Mouse (Mus musculus) frontal cortex, adult (tissue): Measurements from ENCODE around the gene Trappc2l.
A peak's percentile ranks its signal among the peaks of the same experiment; 100 is the strongest.
"Not testable (repeated sequence)": the region's sequence is repeated elsewhere in the genome, so short reads cannot be mapped to it uniquely, and the experiment has no call there.

Experiments
- ATAC-seq: cut with Nextera tagmentation; 2 replicates; pipeline ENCODE4 v1.9.2; 2017; ENCODE audit warnings: mild to moderate bottlenecking, moderate library complexity, mixed read lengths; ENCODE audit not compliant: low TSS enrichment

The Trappc2l gene

GRCm38 (mm10) chr8:122623844-122624642 lies 12.6 kb downstream of the Trappc2l start:
- no peak for ATAC-seq

- no peak for ATAC-seq
Observed at GRCm38 (mm10) chr8:122624653-122625052, 13.2 kb downstream of the Trappc2l start.

- no peak for ATAC-seq
Observed at GRCm38 (mm10) chr8:122625811-122626210, 14.4 kb downstream of the Trappc2l start.

GRCm38 (mm10) chr8:122626896-122627295 lies 15.5 kb downstream of the Trappc2l start:
- ATAC-seq, result no peak

DNA sequence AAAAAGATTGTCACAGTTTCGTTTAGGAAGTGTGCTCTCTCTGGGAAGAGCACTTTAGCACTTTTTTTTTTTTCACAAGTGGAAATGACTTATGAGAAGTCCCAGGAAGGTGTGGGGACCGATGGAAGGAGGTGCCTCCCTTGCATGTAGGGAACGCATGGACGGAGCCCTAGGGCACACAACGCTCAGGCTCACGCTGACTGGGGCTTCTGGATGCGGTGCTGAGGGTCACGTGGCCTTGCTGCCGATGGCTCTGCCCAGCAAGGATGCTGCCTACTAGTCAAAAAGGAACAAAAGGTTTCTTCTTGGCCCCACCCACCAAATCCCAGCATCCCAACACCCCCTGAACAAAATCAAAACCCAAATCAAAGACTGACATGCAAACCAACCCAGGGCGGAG lies 17.9 kb downstream of the Trappc2l start:
- no peak for ATAC-seq

GRCm38 (mm10) chr8:122630696-122631095 lies 19.3 kb downstream of the Trappc2l start:
- no peak for ATAC-seq

DNA sequence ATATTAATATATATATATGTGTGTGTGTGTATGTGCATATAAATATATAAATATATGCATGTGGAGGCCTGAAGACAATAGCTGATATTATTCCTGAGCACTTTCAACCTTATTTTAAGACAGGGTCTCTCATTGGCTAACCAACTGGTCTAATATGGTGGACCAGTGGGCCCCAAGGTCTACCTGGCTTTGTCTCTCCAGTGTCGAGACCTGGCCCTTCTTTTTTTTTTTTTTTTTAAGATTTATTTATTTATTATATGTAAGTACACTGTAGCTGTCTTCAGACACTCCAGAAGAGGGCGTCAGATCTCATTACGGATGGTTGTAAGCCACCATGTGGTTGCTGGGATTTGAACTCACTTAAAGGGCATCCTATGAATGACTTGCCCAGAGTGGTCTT lies 20.7 kb downstream of the Trappc2l start:
- ATAC-seq, result not testable (repeated sequence)

DNA sequence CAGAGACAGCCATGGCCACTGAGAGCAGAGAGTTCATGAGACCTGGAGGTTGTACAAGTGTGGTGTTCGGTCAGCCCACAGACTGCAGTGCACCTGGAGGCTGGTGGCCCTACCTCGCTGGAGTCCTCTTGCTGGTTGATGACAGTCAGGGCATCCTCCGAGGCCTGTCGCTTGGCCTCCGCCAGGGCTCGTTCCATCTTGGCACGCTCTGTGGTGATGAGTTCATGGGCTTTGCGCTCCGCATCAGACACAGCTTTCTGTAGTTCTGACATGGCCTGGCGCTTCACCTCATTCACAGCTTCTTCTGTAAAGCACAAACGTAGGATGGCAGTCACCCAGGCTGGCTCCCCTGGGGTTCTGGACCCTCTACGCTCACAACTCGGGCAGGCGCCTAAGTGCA lies 21.8 kb downstream of the Trappc2l start:
- no peak for ATAC-seq

- no peak for ATAC-seq
Observed at GRCm38 (mm10) chr8:122635878-122636802, 24.7 kb downstream of the Trappc2l start.

DNA sequence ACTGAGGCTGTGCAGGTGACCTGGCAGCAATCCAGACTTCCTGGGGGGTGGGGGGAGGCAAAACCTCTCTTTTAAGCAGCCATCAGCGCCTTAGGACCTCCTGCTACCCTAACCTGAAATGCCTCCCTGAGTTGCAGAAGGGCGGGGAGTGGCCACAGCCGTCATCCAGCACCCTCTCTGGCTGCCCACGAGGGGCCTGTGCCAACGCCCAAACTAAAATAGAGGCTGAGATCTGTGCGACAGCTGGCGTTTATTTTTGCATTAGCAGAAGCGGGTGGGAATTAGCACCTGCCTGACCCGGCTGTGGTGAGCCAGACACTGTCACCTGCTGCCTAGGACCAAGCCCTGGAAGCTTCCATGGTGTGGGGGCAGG lies 25.3 kb downstream of the Trappc2l start:
- 0 out of 2 replicates have a peak, but pooled peaks have one; percentile 36 for ATAC-seq

- ATAC-seq, result no peak
Observed at GRCm38 (mm10) chr8:122637230-122637629, 25.8 kb downstream of the Trappc2l start.

DNA sequence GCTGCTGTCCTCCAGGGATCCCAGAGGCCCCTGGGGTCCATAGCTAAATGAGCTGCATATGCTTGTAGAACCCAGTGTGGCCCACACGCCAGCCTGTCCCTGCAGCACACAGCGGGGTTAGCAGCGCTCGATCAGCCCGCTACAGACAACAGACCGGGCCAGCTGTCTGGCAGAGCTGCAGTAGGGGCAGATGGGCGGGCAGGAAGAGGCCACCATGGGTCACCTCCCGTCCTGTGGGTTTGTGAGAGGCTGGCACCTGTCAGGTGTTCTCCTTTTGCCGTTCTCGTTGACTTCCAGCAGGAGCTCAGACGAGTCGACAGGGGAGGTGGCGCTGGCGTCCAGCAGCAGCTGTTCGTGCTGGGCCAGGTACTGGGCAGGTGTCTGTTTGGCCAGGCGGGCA lies 27.2 kb downstream of the Trappc2l start:
- ATAC-seq, result no peak

GRCm38 (mm10) chr8:122639521-122640248 lies 28.2 kb downstream of the Trappc2l start:
- no peak for ATAC-seq

GRCm38 (mm10) chr8:122640825-122641224 lies 29.4 kb downstream of the Trappc2l start:
- no peak for ATAC-seq

GRCm38 (mm10) chr8:122641406-122641805 lies 30.0 kb downstream of the Trappc2l start:
- ATAC-seq, result peak; percentile 72

GRCm38 (mm10) chr8:122642071-122642470 lies 30.6 kb downstream of the Trappc2l start:
- peak; percentile 42; the same call in 1 of the 2 replicates for ATAC-seq

DNA sequence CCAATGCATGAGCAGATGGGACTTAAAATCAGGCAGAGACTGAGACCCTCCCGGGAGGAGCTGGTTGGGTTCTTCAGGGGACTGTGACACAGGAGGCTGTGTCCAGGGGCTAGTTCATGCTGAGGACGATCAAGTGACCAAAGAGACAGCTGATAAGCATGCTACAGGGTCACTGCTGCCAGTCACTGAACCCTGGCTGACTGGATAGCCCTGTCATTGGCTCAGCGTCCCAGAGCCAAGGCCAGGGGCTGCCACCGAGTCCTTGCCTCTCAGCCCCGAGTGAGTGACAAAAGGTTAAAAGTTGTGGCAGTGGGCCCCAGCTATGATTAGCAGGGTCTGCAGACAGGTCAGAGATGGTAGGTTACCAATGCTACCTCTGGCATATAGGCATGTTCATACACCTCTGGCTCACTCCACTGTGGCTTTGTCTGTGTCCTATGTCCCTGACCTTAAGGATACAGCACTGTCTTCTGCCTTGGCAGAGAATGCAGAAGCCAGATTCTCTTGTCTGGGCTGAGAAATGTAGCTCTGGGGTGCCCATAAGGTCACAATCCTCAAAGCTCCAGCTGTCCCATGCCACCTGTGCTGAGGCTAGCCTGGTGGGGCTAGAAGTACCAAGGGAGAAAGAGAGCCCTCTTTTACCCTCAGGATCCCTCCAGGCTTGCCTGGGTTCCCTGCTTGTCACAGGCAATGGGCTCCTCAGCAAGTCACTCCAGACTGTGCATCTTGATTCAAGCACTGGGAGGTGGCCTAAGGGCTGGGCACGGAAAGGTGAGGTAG lies 32.9 kb downstream of the Trappc2l start:
- no peak for ATAC-seq

DNA sequence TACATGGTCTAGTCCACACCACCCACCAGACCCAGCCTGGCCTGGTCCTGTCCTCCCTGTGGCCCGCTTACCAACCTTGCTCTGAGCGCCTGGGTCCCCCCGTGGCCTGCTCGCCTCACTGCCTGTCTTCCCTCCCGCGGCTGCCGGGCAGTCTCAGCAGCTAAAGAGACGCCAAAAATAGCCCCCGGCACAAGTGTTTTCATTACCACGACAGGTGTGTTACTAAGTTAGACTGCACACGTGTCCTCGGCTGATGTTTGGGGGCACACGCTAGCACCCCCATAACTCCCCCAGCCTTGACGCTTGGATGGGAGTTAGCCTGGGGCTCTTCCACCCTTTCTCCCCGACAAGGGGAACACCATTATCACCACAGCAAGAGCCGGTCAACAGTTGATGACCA lies 34.9 kb downstream of the Trappc2l start:
- ATAC-seq, result no peak

DNA sequence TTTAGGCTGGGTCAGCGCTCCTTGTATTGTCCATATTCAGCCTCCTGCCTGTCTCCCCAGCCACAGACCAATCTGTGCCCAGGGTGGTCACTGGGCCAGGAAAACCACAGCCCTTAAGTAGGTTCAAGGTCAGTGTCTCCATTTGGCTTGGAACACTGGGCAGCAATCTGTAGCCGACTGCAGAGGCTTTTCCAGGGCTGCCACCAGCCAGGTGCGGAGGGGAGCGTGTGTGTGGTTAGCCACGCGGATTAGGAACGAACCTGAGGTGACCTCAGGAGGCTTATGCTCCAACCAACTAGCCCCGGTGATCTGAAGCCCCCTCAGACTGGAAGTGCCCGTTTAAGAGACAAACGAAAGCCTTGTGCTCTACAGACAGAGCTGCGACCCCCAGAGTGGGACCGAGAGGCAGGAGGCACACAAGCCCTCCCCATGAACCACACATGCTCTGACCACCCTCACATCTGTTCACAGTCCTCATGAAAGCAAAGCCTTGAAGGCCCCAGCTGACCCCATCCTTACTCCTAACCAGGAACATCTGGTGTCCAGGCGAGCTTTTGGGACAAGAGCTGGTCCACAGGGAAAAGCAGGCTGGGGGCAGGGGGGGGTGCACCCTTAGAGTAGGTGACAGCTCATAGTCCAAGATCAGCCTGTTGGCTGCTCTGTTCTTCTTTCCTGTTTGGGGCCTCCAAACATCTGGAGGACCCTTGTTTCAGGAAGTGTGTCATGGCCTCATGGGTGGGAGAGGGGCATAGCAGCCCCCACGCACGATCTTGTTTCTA lies 36.9 kb downstream of the Trappc2l start:
- no peak for ATAC-seq

DNA sequence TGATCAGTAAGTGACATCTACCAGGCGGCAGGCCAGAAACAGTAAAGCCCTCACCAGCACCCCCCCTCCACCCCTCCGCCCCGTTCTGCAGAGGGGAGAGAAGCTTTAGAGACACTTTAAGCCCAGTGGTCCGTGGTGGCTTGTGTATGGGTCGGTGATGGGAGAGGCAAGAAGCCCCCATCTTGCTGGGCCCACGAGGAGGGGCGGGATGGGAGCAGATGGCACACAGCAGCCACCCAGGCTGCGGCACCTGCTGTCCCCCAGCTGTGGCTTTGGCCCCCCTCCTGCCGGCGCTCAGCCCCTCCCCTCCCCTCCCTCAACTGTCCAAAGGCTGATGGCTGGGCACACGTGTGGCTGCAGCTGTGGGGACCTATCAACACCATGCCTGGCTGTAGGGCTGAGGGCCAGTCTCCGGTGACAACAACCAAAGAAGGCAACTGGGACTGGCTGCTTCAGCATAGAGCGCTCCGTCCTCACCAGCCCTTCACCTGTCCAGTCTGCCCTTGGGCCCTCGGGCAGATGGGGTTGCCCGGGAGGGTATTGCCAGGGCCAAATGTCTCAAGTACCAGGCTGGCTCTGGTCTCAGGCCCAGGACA lies 40.0 kb downstream of the Trappc2l start:
- no peak for ATAC-seq
